Mouse (Mus musculus): ENCODE measurements around the gene Gm28308. TPM values are rescaled to one million over a fixed set of nuclear protein-coding genes. Genes with fewer than 3 reads are reported as not detected.

Gm28308 gene
- polyA plus RNA-seq, 1 experiment: not detected

- peak overlapping the region; percentile 91 for H3K4me3 ChIP-seq (replicated peaks)
- H3K27me3 ChIP-seq (replicated peaks): peaks cover 93% of the 10 kb centered on the region
- TF ChIP-seq FLI1 (IDR thresholded peaks at IDR 0.05; ENCODE audit: low read length) (no peak), GATA1 (IDR thresholded peaks at IDR 0.05; ENCODE audit: borderline replicate concordance, low read length) (no peak)
- no peaks in the 10 kb centered on the region for H3K9me3 ChIP-seq
- no peaks in the 10 kb centered on the region for H3K36me3 ChIP-seq (replicated peaks; ENCODE audit: low read length)
- H3K4me1 ChIP-seq: peaks cover 69% of the 10 kb centered on the region
Observed at GRCm38 (mm10) chr6:52226569-52227257, 13.6 kb upstream of the Gm28308 start.

GRCm38 (mm10) chr6:52225612-52226568 is 12.8 kb upstream of the Gm28308 start:
- no peak for TF ChIP-seq GATA1 (IDR thresholded peaks at IDR 0.05; ENCODE audit: borderline replicate concordance, low read length)
- TF ChIP-seq FLI1 (IDR thresholded peaks at IDR 0.05; ENCODE audit: low read length): no peak
- Histone ChIP-seq H3K4me3 (replicated peaks) (peak overlapping the region; percentile 91), H3K9me3 (no peaks in the 10 kb centered on the region), H3K36me3 (replicated peaks; ENCODE audit: low read length) (no peaks in the 10 kb centered on the region), H3K4me1 (peaks cover 76% of the 10 kb centered on the region), H3K27me3 (replicated peaks) (peaks cover 93% of the 10 kb centered on the region)

- TF ChIP-seq GATA1 (IDR thresholded peaks at IDR 0.05; ENCODE audit: borderline replicate concordance, low read length) (no peak), FLI1 (IDR thresholded peaks at IDR 0.05; ENCODE audit: low read length) (no peak)
- H3K9me3 ChIP-seq: no peaks in the 10 kb centered on the region
- peaks cover 93% of the 10 kb centered on the region for H3K27me3 ChIP-seq (replicated peaks)
- peak overlapping the region; percentile 91 for H3K4me3 ChIP-seq (replicated peaks)
- H3K4me1 ChIP-seq: peaks cover 76% of the 10 kb centered on the region
- no peaks in the 10 kb centered on the region for H3K36me3 ChIP-seq (replicated peaks; ENCODE audit: low read length)
Observed at GRCm38 (mm10) chr6:52224895-52225611, 11.9 kb upstream of the Gm28308 start.

GRCm38 (mm10) chr6:52223939-52224760 is 11.0 kb upstream of the Gm28308 start:
- H3K27me3 ChIP-seq (replicated peaks): peaks cover 94% of the 10 kb centered on the region

GRCm38 (mm10) chr6:52222729-52223128 is 9.6 kb upstream of the Gm28308 start:
- no peak for TF ChIP-seq FLI1 (IDR thresholded peaks at IDR 0.05; ENCODE audit: low read length)
- TF ChIP-seq GATA1 (IDR thresholded peaks at IDR 0.05; ENCODE audit: borderline replicate concordance, low read length): no peak
- peaks cover 95% of the 10 kb centered on the region for H3K27me3 ChIP-seq (replicated peaks)
- H3K9me3 ChIP-seq: no peaks in the 10 kb centered on the region
- H3K36me3 ChIP-seq (replicated peaks; ENCODE audit: low read length): no peaks in the 10 kb centered on the region
- peak overlapping the region; percentile 38 for H3K4me3 ChIP-seq (replicated peaks)
- H3K4me1 ChIP-seq: peaks cover 73% of the 10 kb centered on the region

More at GRCm38 (mm10) chr6:52223939-52224760, 11.0 kb upstream of the Gm28308 start:
- TF ChIP-seq GATA1 (IDR thresholded peaks at IDR 0.05; ENCODE audit: borderline replicate concordance, low read length): no peak
- TF ChIP-seq FLI1 (IDR thresholded peaks at IDR 0.05; ENCODE audit: low read length): no peak
- Histone ChIP-seq H3K36me3 (replicated peaks; ENCODE audit: low read length) (no peaks in the 10 kb centered on the region), H3K9me3 (no peaks in the 10 kb centered on the region), H3K4me3 (replicated peaks) (peak overlapping the region; percentile 91), H3K4me1 (peaks cover 72% of the 10 kb centered on the region)

GRCm38 (mm10) chr6:52221993-52222685 is 9.0 kb upstream of the Gm28308 start:
- peaks cover 95% of the 10 kb centered on the region for H3K27me3 ChIP-seq (replicated peaks)
- no peaks in the 10 kb centered on the region for H3K9me3 ChIP-seq
- peaks cover 78% of the 10 kb centered on the region for H3K4me1 ChIP-seq
- H3K4me3 ChIP-seq (replicated peaks): peak overlapping the region; percentile 94
- TF ChIP-seq GATA1 (IDR thresholded peaks at IDR 0.05; ENCODE audit: borderline replicate concordance, low read length) (no peak), FLI1 (IDR thresholded peaks at IDR 0.05; ENCODE audit: low read length) (no peak)
- no peaks in the 10 kb centered on the region for H3K36me3 ChIP-seq (replicated peaks; ENCODE audit: low read length)

GRCm38 (mm10) chr6:52221337-52221992 is 8.3 kb upstream of the Gm28308 start, which contains the start of gene Hoxa7:
Gene Hoxa7 (minus strand): TSS chr6:52221854.
- Histone ChIP-seq H3K36me3 (replicated peaks; ENCODE audit: low read length) (no peaks in the 10 kb centered on the region), H3K27me3 (replicated peaks) (peaks cover 95% of the 10 kb centered on the region), H3K4me3 (replicated peaks) (peak within 1 kb of the TSS; percentile 94)

GRCm38 (mm10) chr6:52220865-52221310 is 7.7 kb upstream of the Gm28308 start:
- H3K9me3 ChIP-seq: no peaks in the 10 kb centered on the region
- no peaks in the 10 kb centered on the region for H3K36me3 ChIP-seq (replicated peaks; ENCODE audit: low read length)
- H3K4me1 ChIP-seq: peaks cover 84% of the 10 kb centered on the region
- H3K4me3 ChIP-seq (replicated peaks): peak overlapping the region; percentile 94
- peaks cover 95% of the 10 kb centered on the region for H3K27me3 ChIP-seq (replicated peaks)
- TF ChIP-seq FLI1 (IDR thresholded peaks at IDR 0.05; ENCODE audit: low read length) (no peak), GATA1 (IDR thresholded peaks at IDR 0.05; ENCODE audit: borderline replicate concordance, low read length) (no peak)

More at GRCm38 (mm10) chr6:52221337-52221992, 8.3 kb upstream of the Gm28308 start, which contains the start of gene Hoxa7:
- Histone ChIP-seq H3K9me3 (no peaks in the 10 kb centered on the region), H3K4me1 (peaks cover 84% of the 10 kb centered on the region)
- TF ChIP-seq FLI1 (IDR thresholded peaks at IDR 0.05; ENCODE audit: low read length) (no peak), GATA1 (IDR thresholded peaks at IDR 0.05; ENCODE audit: borderline replicate concordance, low read length) (no peak)
